Mouse (Mus musculus) testis, adult 2 months (tissue): ENCODE measurements around the gene Galc. TPM values are rescaled to one million over a fixed set of nuclear protein-coding genes. Genes with fewer than 3 reads are reported as not detected.

Experiments used
- H3K27ac ChIP-seq: fragments of 200-500 bp; 2 replicates; pipeline ENCODE4 v1.5.1; 2012; ENCODE audit warnings: low read depth, low read length; ENCODE audit not compliant: control insufficient read depth, insufficient read depth
- H3K27me3 ChIP-seq: fragments of 200-500 bp; 2 replicates; pipeline ENCODE4 v1.6.1; 2012; ENCODE audit warnings: mild to moderate bottlenecking, low read length, moderate library complexity; ENCODE audit not compliant: control insufficient read depth, insufficient read depth
- H3K36me3 ChIP-seq: fragments of 200-500 bp; 2 replicates; pipeline ENCODE4 v1.6.1; 2012; ENCODE audit warnings: mild to moderate bottlenecking, low read length; ENCODE audit not compliant: control insufficient read depth, insufficient read depth
- H3K4me1 ChIP-seq: fragments of 200-500 bp; 2 replicates; pipeline ENCODE4 v1.6.1; 2012; ENCODE audit warnings: low read length; ENCODE audit not compliant: control insufficient read depth, insufficient read depth
- H3K4me3 ChIP-seq: fragments of 200-500 bp; 2 replicates; pipeline ENCODE4 v1.5.1; 2012; ENCODE audit warnings: low read depth, mild to moderate bottlenecking, low read length, moderate library complexity, mixed read lengths; ENCODE audit not compliant: control insufficient read depth
- CTCF ChIP-seq: fragments of 200-500 bp; IDR thresholded peaks from 2 replicates; pipeline ENCODE4 v1.5.1; 2012; ENCODE audit warnings: low read depth, mild to moderate bottlenecking, inconsistent platforms, low read length, moderate library complexity; ENCODE audit not compliant: control insufficient read depth, insufficient read depth, insufficient replicate concordance
- POLR2A ChIP-seq: fragments of 200-500 bp; IDR thresholded peaks from 2 replicates; pipeline ENCODE4 v1.6.1; 2012; ENCODE audit warnings: low read depth, mild to moderate bottlenecking, inconsistent platforms, low read length, moderate library complexity; ENCODE audit not compliant: control insufficient read depth
- polyA plus RNA-seq: library from polyadenylated mRNA; depleted of rRNA; stranded (reverse); fragments of >200 nt; gene quantifications from 2 replicates; pipeline ENCODE4 v1.2.3, GENCODE M21; 2012

Galc gene
- polyA plus RNA-seq, 1 experiment, result 38.2 TPM

DNA sequence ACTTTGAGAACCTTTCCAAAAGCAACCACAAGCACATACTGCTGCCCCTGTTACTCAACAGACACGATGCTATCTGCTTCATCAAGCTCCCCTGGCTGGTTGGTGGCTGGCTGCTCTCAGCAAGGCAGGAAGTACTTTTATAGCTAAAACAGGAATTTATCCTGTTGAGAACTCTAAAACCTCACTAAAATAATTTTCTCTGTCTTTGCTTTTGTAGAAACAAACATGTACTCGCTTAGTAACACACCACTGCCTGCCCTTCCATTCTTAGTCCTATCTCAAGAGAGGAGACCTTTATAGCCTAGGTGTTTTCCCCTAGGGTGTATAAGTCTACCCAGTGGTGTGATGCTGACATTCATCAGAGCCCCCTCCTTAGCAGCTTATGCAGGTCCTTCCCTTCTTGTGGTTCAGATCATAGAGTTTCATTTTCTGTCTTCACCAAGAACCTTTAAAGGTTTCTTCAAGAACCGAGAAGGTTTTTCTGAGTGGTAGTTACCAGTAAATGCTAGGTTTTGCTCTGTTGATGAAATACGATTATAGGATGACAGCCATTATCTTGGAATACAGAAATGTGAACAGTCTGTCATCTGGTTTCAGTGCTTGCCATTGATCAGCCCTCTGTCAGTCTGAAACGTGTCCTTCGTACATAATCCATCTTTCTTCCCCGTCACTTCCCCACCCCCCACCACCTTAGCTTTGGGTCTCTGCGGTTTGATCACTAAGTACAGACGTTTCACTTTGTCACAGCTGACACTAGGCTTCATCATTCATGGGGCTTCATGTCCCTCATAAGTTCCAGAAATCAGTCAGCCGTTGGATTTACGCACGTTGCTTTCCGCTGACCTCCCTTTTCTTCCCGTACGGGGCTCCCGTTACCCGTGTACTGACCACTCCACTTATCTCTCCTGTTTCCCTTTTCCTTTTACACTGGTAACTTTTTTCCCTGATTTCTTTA is 10.8 kb upstream of the Galc start:
- no peak overlapping the region for H3K4me3 ChIP-seq
- H3K36me3 ChIP-seq, result no peaks in the 10 kb centered on the region
- TF ChIP-seq POLR2A, result no peak
- TF ChIP-seq CTCF, result no peak
- no peak overlapping the region for H3K27ac ChIP-seq
- H3K27me3 ChIP-seq, result no peaks in the 10 kb centered on the region
- no peaks in the 10 kb centered on the region for H3K4me1 ChIP-seq

- TF ChIP-seq POLR2A (no peak), CTCF (no peak)
- Histone ChIP-seq H3K4me1 (peaks cover 2% of the 10 kb centered on the region; the same call in 1 of the 2 replicates), H3K4me3 (no peak within 1 kb of the TSS), H3K27me3 (no peaks in the 10 kb centered on the region), H3K27ac (no peak within 1 kb of the TSS), H3K36me3 (no peaks in the 10 kb centered on the region)
Observed at GRCm38 (mm10) chr12:98268441-98269369, 9.4 kb upstream of the Galc start, which contains the start of gene Gpr65. Gene Gpr65, plus strand, starts transcription at chr12:98268635.

GRCm38 (mm10) chr12:98265697-98266096 is 6.4 kb upstream of the Galc start:
- no peaks in the 10 kb centered on the region for H3K27me3 ChIP-seq
- no peak overlapping the region for H3K4me3 ChIP-seq
- H3K4me1 ChIP-seq, result peaks cover 2% of the 10 kb centered on the region; the same call in 1 of the 2 replicates
- no peak for TF ChIP-seq CTCF
- TF ChIP-seq POLR2A, result no peak
- H3K27ac ChIP-seq, result no peak overlapping the region
- no peaks in the 10 kb centered on the region for H3K36me3 ChIP-seq

DNA sequence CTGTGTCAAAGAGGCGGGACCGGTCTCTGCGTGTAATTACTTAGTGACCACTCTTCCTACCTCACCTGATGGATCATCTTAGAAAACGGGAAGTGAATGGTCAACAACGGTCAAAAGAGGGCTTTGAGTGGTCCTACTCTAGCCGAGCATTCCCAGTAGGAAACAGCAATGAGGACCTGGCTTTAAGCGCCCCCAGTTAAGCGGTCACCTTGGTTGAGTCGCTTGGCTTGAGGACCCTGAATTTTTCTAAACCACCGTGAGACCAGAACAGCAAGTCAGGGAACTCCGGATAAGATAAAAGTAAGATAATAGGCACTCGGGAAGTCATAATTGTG is 226 bp upstream of the Galc start:
- Histone ChIP-seq H3K27ac (peak overlapping the region; percentile 88), H3K36me3 (peaks cover 2% of the 10 kb centered on the region; the same call in 1 of the 2 replicates), H3K27me3 (no peaks in the 10 kb centered on the region), H3K4me3 (peak overlapping the region; percentile 99), H3K4me1 (peaks cover 2% of the 10 kb centered on the region; the same call in 1 of the 2 replicates)
- TF ChIP-seq CTCF (no peak), POLR2A (no peak)

- Histone ChIP-seq H3K27me3 (no peaks in the 10 kb centered on the region), H3K4me3 (peak overlapping the region; percentile 99), H3K27ac (peak overlapping the region; percentile 99), H3K36me3 (peaks cover 2% of the 10 kb centered on the region; the same call in 1 of the 2 replicates), H3K4me1 (no peaks in the 10 kb centered on the region)
- TF ChIP-seq POLR2A, result no peak
Observed at GRCm38 (mm10) chr12:98258371-98258844, 851 bp downstream of the Galc start.

GRCm38 (mm10) chr12:98255373-98255995 is 3.8 kb downstream of the Galc start:
- Histone ChIP-seq H3K36me3 (peaks cover 3% of the 10 kb centered on the region), H3K27ac (no peak overlapping the region), H3K27me3 (no peaks in the 10 kb centered on the region), H3K4me3 (peak overlapping the region; percentile 55), H3K4me1 (no peaks in the 10 kb centered on the region)
- no peak for TF ChIP-seq POLR2A
- TF ChIP-seq CTCF, result no peak

DNA sequence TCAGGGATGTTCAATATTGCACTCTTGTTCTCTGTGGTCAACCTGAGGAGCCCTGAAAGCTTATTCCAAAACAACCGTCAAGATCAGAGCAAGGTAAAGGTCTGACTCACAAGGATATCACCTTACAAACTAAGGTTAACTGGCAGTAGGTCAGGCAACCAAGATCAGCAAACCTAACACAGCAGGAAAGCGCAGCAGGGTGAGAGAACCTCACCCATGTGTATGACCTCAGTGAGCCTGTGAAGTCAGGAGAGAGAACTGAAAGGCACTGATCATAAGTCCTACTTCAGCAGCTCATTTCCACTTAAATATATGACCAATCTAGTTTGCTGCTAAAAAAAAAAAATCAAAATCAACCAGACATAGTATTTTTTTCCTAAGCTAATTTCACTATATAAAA is 6.8 kb downstream of the Galc start:
- Histone ChIP-seq H3K27me3 (no peaks in the 10 kb centered on the region), H3K27ac (no peak overlapping the region), H3K4me1 (no peaks in the 10 kb centered on the region), H3K4me3 (no peak overlapping the region), H3K36me3 (peaks cover 3% of the 10 kb centered on the region)
- TF ChIP-seq CTCF (no peak), POLR2A (no peak)
